Mouse (Mus musculus) embryonic facial prominence, embryonic 13.5 days (tissue): ENCODE data around the gene Senp6. TPM values are rescaled to one million over a fixed set of nuclear protein-coding genes. Genes with fewer than 3 reads are reported as not detected.
A peak's percentile ranks its signal among the peaks of the same experiment; 100 is the strongest.

Experiments used
- ATAC-seq: fragments of 200-750 bp; cut with Nextera tagmentation; 2 replicates; pipeline ENCODE4 v1.8.0; 2017; ENCODE audit warnings: low read depth; ENCODE audit not compliant: insufficient number of reproducible peaks, insufficient read depth, low FRiP score, low TSS enrichment
- H3K27ac ChIP-seq: fragments of 300-500 bp; sonication (generic); 2 replicates; pipeline ENCODE4 v1.5.1; 2015; ENCODE audit warnings: moderate library complexity, mild to moderate bottlenecking, inconsistent platforms
- H3K27me3 ChIP-seq: fragments of 300-500 bp; sonication (generic); 2 replicates; pipeline ENCODE4 v1.6.1; 2015; ENCODE audit warnings: mild to moderate bottlenecking, inconsistent platforms
- H3K36me3 ChIP-seq: fragments of 300-500 bp; sonication (generic); 2 replicates; pipeline ENCODE4 v1.6.1; 2015; ENCODE audit warnings: mild to moderate bottlenecking, inconsistent platforms
- H3K4me1 ChIP-seq: fragments of 300-500 bp; sonication (generic); 2 replicates; pipeline ENCODE4 v1.6.1; 2015; ENCODE audit warnings: inconsistent platforms
- H3K4me2 ChIP-seq: fragments of 300-500 bp; sonication (generic); 2 replicates; pipeline ENCODE4 v1.6.1; 2015; ENCODE audit warnings: moderate library complexity, mild to moderate bottlenecking, inconsistent platforms
- H3K4me3 ChIP-seq: fragments of 300-500 bp; sonication (generic); 2 replicates; pipeline ENCODE4 v1.5.1; 2015; ENCODE audit warnings: mild to moderate bottlenecking, inconsistent platforms
- H3K9ac ChIP-seq: fragments of 300-500 bp; sonication (generic); 2 replicates; pipeline ENCODE4 v1.6.1; 2015; ENCODE audit warnings: mild to moderate bottlenecking, inconsistent platforms
- H3K9me3 ChIP-seq: fragments of 300-500 bp; sonication (generic); 2 replicates; pipeline ENCODE4 v1.6.1; 2016; ENCODE audit warnings: inconsistent platforms
- WGBS: fragments of 180-500 bp; shearing (Covaris S2); methylation state at CpG from one replicate; pipeline ENCODE4 v1.1.7; 2015; ENCODE audit warnings: mixed read lengths; 5-methylcytosine and 5-hydroxymethylcytosine counted together
- polyA plus RNA-seq: library from polyadenylated mRNA; unstranded; fragments of >200 nt; fragmentation: Nextera tagmentation; extraction: Ambion mirVana; gene quantifications from 2 replicates; pipeline ENCODE4 v1.2.1, GENCODE M21; 2015

Senp6 gene
- polyA plus RNA-seq, 1 experiment from 2014 or later = 62.6 TPM

DNA sequence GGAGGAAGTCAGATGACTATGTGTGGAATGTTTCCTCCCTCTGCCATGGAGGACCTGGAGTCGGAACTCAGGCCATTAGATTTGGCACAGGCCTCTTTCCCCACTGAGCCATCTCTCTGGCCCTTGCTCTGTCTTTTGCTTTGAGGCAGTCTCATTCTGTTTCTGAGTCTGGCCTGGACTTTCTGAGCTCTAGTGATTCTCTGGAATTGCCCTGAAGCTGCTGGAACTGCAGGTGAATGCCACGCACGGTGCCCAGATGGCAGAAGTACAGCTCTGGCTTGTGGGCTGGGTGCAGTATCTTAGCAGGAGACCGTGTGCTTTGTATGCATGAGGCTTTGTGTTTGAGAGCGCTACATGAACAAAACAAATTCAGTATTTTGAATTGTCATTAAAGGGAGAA lies 92.2 kb downstream of the Senp6 start:
- H3K27me3 ChIP-seq = no peaks in the 10 kb centered on the region
- peaks cover 4% of the 10 kb centered on the region; the same call in 1 of the 2 replicates for H3K36me3 ChIP-seq
- no peak overlapping the region for H3K4me3 ChIP-seq
- H3K9ac ChIP-seq = no peak overlapping the region
- H3K4me2 ChIP-seq = no peak overlapping the region
- H3K27ac ChIP-seq = peak overlapping the region; percentile 1; the same call in 1 of the 2 replicates
- 81% methylated on average over 5 of the region's 5 CpGs for WGBS
- 0 out of 2 replicates have a peak, but pooled peaks cover 2% of the 10 kb centered on the region for H3K4me1 ChIP-seq
- no peaks in the 10 kb centered on the region for H3K9me3 ChIP-seq
- no peak for ATAC-seq

DNA sequence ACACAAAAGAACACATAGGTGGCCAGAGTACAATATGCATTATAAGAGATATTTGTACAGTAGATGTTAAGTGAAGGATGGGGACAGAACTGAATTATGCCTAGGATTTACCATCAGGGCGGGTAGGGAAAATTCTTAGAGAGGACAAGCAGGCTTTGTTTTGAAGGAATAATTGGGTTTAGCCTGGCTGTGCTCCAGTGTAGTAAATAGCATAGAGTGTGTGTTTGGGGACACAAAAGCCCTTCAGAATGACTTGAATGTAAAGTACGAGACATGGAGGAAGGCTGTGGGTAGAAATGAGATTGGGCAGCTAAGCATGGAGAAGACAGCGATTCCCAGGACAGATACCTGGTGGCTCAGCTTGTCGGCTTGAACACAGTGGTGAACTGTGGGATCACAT lies 94.7 kb downstream of the Senp6 start:
- Histone ChIP-seq H3K27ac (no peak overlapping the region), H3K4me1 (0 out of 2 replicates have a peak, but pooled peaks cover 2% of the 10 kb centered on the region), H3K9ac (no peak overlapping the region), H3K36me3 (no peaks in the 10 kb centered on the region), H3K4me2 (no peak overlapping the region), H3K27me3 (no peaks in the 10 kb centered on the region), H3K4me3 (no peak overlapping the region), H3K9me3 (no peaks in the 10 kb centered on the region)
- 75% methylated on average over 4 of the region's 4 CpGs for WGBS
- ATAC-seq = no peak

DNA sequence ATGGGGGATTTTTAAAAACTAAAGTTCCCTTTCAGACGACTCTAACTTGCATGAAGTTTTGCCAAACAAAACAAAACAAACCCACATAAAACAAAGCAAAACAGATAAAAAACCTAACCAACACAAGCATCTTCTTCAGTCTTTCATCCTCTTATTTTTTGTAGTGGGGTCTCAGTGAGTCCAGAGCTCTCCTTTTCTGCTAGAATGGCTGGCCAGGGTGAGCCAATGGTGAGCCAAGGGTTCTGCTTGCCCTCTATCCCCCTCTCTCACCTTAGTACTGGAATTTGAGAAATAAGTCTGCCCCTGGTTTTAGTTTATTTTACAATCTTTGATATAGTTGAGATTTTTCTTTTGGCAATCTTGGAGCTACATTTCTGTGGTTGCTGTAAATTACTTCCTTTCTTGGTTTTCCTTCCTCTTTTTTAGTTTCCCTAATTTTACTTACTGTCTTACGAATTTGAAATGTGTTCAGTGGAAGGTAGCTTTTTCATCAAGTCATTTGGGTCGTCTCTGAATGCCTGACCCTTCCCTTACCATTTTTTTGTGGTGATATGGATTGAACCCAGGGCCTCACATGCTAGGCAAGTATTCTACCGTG lies 96.5 kb downstream of the Senp6 start:
- H3K4me2 ChIP-seq = no peak overlapping the region
- no peaks in the 10 kb centered on the region for H3K9me3 ChIP-seq
- H3K27me3 ChIP-seq = no peaks in the 10 kb centered on the region
- H3K4me1 ChIP-seq = 0 out of 2 replicates have a peak, but pooled peaks cover 2% of the 10 kb centered on the region
- ATAC-seq = no peak
- 80% methylated on average over 4 of the region's 4 CpGs for WGBS
- H3K4me3 ChIP-seq = no peak overlapping the region
- H3K27ac ChIP-seq = no peak overlapping the region
- no peaks in the 10 kb centered on the region for H3K36me3 ChIP-seq
- no peak overlapping the region for H3K9ac ChIP-seq

DNA sequence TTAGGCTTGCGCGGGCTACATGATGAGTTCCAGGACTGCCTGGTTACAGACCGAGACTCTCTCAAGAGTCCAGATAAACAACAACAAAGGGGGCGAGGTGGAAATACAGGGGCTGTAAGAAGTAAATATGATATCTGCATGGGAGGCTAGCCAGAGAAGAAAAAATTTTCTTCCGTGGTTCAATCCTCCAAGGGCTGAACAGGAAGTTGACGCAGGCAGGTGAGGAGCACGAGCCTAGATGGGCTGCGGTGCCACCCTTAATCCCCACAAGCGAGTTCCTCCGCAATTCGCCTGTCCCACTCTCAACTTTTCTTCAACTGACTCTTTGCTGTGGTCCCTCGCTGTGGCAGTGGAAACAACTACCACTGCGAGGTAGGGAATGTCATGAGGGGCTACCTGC lies 97.5 kb downstream of the Senp6 start:
- Histone ChIP-seq H3K4me1 (no peaks in the 10 kb centered on the region), H3K4me3 (peak overlapping the region; percentile 83), H3K27me3 (no peaks in the 10 kb centered on the region), H3K36me3 (no peaks in the 10 kb centered on the region), H3K27ac (peak overlapping the region; percentile 57; the same call in 1 of the 2 replicates), H3K4me2 (peak overlapping the region; percentile 83), H3K9ac (peak overlapping the region; percentile 40; the same call in 1 of the 2 replicates), H3K9me3 (no peaks in the 10 kb centered on the region)
- ATAC-seq = no peak
- 2% methylated on average over 13 of the region's 13 CpGs for WGBS

DNA sequence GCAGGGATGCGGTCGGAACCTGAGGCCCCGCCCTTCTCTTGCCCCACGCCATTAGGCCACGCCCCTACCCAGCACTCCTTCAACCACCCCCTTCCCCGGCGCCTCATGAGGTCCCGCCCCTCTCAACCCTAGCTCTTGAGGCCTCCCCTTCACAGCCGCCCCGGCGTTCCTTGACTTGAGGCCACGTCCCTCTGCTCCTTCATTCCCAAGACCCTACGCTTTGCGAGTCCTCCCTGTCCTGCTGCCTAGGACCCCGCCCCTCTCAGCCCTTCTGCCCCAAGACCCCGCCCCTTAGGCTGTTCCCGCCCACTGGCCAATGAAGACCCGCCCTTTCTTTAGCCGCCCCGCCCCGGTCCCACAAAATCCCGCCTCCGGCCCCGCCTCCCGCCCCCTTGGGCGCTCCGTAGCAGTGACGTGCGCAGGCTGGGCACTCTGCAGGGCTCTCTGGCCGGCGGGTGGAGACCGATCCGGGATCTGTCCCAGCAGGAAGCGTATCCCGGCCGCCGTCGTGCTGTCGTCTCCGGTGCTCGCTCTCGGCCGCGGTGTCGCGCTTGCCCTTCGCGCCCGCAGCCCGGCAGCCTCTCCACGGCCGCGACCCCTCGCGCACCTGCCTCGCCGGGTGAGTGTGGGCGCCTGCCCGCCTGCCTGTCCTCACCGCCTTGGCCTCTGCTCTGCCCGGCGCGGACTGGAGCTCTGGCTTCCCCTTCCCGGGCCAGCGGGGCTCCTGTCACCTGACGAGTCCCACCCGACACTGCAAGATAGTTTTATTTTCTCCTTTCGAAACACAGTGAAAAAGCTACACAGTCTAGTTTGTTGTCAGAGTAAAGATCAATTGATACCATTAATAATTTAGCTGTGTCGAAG lies 98.1 kb downstream of the Senp6 start, which contains the start of gene Myo6:
Myo6 (plus strand) TSS at position 421 of the 864 bp plus-strand sequence.
- Histone ChIP-seq H3K9me3 (no peaks in the 10 kb centered on the region), H3K4me1 (no peaks in the 10 kb centered on the region), H3K4me2 (peak within 1 kb of the TSS; percentile 83), H3K27ac (peak within 1 kb of the TSS; percentile 73), H3K4me3 (peak within 1 kb of the TSS; percentile 83), H3K27me3 (no peaks in the 10 kb centered on the region), H3K9ac (peak within 1 kb of the TSS; percentile 83), H3K36me3 (no peaks in the 10 kb centered on the region)
- ATAC-seq = peak; percentile 96
- under 1% methylated on average over 69 of the region's 69 CpGs for WGBS

DNA sequence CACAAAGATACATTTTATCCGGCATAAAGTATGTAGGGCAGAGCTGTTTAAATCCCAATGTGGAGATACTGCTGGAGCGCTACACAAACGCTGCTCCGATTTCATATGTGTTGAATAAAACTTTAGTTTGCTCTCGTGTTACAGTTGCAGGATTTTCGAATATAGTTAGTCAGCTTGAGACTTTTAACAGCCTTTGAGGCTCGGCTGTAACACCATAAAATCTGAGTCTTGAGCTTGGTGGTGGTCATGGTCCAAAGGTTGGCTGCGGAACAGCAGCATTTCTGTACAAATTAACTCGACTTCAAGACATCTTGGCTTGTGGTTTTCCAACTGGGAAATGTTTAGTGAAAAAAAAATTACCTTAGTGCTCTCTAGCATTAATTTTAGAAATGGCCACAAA lies 99.0 kb downstream of the Senp6 start:
- peak overlapping the region; percentile 83 for H3K4me2 ChIP-seq
- H3K4me1 ChIP-seq = no peaks in the 10 kb centered on the region
- H3K27ac ChIP-seq = no peak overlapping the region
- H3K27me3 ChIP-seq = no peaks in the 10 kb centered on the region
- peak overlapping the region; percentile 83 for H3K4me3 ChIP-seq
- H3K9me3 ChIP-seq = no peaks in the 10 kb centered on the region
- H3K9ac ChIP-seq = no peak overlapping the region
- no peak for ATAC-seq
- no peaks in the 10 kb centered on the region for H3K36me3 ChIP-seq
- 22% methylated on average over 9 of the region's 9 CpGs for WGBS

DNA sequence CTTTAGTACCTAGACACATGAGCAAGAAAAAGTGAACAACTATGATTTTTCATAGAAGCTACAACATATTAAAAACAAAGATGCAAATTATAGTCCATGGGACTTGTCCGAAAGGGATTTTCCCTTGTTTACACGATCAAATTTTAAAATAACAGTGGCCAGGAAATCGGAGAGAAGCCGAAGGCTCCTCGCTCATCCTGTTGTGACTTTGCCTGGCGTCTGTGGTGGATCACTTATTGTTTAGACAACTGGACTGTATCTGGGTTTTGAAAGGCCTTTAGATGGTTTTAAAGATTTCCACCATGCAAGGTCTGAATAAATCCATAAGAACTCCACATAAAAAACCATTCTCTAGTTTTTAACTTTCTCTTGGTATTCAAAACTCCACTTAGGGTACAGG lies 99.7 kb downstream of the Senp6 start:
- Histone ChIP-seq H3K27me3 (no peaks in the 10 kb centered on the region), H3K36me3 (no peaks in the 10 kb centered on the region), H3K4me1 (no peaks in the 10 kb centered on the region), H3K9me3 (no peaks in the 10 kb centered on the region), H3K27ac (no peak overlapping the region), H3K4me2 (peak overlapping the region; percentile 83; the same call in 1 of the 2 replicates), H3K9ac (no peak overlapping the region), H3K4me3 (no peak overlapping the region)
- ATAC-seq = no peak
- WGBS = 55% methylated on average over 6 of the region's 6 CpGs

DNA sequence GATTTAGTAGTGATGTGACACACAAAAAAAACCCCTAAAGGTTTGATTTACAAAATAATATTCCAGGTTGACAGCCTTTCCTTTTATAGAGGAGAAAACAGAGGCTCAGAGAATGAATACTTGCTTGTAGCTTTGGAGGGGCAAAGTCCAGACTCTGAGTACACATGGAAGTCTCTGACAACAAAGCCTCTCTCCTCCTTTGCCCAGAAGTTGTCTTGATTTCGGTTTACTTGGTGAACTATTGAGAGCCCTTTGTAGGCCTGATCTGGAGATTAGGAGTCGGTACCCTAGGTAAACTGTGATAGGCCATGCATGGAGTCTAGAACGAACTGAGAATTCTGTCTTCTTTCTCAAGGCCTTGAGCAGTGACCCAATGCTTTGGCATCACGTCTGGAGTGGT lies 100.4 kb downstream of the Senp6 start:
- Histone ChIP-seq H3K4me2 (no peak overlapping the region), H3K27ac (no peak overlapping the region), H3K4me3 (no peak overlapping the region), H3K9ac (no peak overlapping the region), H3K4me1 (no peaks in the 10 kb centered on the region), H3K36me3 (no peaks in the 10 kb centered on the region), H3K27me3 (no peaks in the 10 kb centered on the region), H3K9me3 (no peaks in the 10 kb centered on the region)
- 78% methylated on average over 4 of the region's 4 CpGs for WGBS
- ATAC-seq = no peak

DNA sequence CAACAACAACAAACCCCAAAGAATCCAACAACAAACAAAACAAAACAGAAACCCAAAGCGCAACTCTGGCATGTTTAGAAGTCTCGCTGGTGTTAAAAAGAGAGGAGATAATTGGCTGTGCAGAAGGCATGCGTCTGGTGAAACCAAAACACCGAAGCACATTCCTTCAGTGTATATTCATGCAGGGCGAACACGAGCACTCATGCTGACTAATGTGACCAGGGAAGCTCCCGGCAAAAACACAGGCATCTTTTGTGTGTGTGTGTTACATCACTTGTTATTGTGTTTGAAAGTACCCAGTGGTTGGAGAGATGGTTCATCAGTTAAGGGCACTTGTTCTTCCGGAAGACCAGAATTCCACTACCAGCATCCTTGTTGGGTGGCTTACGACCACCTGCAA lies 102.8 kb downstream of the Senp6 start:
- H3K27me3 ChIP-seq = no peaks in the 10 kb centered on the region
- no peak for ATAC-seq
- H3K4me1 ChIP-seq = peaks cover 4% of the 10 kb centered on the region; the same call in 1 of the 2 replicates
- H3K4me3 ChIP-seq = no peak overlapping the region
- 80% methylated on average over 9 of the region's 9 CpGs for WGBS
- H3K27ac ChIP-seq = no peak overlapping the region
- H3K4me2 ChIP-seq = no peak overlapping the region
- no peak overlapping the region for H3K9ac ChIP-seq
- no peaks in the 10 kb centered on the region for H3K36me3 ChIP-seq
- no peaks in the 10 kb centered on the region for H3K9me3 ChIP-seq

DNA sequence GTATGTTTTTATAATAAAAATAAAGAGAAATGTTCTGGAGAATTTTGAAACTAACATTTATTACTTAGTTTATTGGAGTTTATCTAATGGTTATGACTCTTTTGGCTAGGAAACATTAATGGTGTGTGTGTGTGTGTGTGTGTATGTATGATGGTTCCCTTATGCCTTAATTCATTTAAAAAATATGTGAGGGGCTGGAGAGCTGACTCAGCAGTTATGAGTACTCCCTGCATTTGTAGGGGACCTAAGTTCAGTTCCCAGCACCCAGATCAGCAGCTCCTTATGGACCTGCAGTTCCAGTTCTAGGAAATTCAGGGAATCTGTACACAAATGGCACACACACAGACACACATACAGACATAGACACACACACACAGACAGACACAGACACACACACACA lies 104.5 kb downstream of the Senp6 start:
- H3K36me3 ChIP-seq = no peaks in the 10 kb centered on the region

DNA sequence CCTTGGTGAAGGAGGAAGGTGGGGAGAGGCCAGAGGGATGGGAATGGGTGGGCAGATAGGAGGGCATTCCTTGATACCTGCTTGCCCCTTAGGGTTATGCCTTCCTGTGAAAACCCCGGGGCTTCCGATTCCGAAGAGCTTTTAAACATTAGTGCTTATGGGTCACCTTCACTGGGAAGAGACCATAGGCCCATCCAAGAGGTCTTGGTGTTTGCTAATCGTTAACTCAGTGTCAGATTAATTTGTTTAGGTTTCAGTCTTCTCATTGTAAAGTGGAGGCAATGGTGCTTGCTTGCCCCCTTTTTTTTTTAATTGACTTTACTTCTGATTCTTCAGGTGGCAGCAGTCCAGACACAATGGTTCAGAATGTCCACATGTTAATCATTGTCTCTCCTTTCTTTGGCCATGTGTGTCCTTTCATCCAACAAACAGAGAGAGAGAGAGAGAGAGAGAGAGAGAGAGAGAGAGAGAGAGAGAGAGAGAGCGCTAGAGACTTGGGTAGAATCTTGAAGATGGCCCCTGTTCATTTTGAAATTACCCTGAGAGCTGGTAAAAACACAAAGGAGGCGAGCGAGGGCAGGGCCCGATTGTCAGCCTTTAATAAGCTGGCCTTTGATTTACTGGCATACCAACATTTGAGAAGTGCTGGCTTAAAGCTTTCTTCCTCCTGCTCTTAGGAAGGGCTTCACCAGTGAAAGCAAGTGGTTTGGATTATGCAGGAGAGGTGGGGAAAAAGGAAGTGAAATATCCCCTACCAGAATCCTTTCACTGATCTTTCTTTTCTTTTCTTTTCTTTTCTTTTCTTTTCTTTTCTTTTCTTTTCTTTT lies 105.9 kb downstream of the Senp6 start:
- Histone ChIP-seq H3K36me3 (no peaks in the 10 kb centered on the region), H3K9me3 (no peaks in the 10 kb centered on the region), H3K4me2 (no peak overlapping the region), H3K4me1 (peaks cover 4% of the 10 kb centered on the region; the same call in 1 of the 2 replicates), H3K4me3 (no peak overlapping the region), H3K9ac (no peak overlapping the region), H3K27me3 (no peaks in the 10 kb centered on the region), H3K27ac (no peak overlapping the region)
- no peak for ATAC-seq
- WGBS = 68% methylated on average over 8 of the region's 8 CpGs

More for the DNA sequence above, 104.5 kb downstream of the Senp6 start:
- H3K4me1 ChIP-seq = peaks cover 4% of the 10 kb centered on the region; the same call in 1 of the 2 replicates
- no peaks in the 10 kb centered on the region for H3K9me3 ChIP-seq
- no peak overlapping the region for H3K9ac ChIP-seq
- H3K27ac ChIP-seq = no peak overlapping the region
- H3K4me3 ChIP-seq = no peak overlapping the region
- no peaks in the 10 kb centered on the region for H3K27me3 ChIP-seq
- ATAC-seq = no peak
- H3K4me2 ChIP-seq = no peak overlapping the region
